Mouse (Mus musculus) intestine, embryonic 14.5 days (tissue): ENCODE measurements around the gene Vmn1r235. TPM values are rescaled to one million over a fixed set of nuclear protein-coding genes. Genes with fewer than 3 reads are reported as not detected.

ENCODE experiments used
- microRNA-seq: library from miRNA; unstranded; fragments of <30 nt; microRNA quantifications from one replicate; pipeline ENCODE4, GENCODE M21; 2016
- polyA plus RNA-seq: library from polyadenylated mRNA; unstranded; fragments of >200 nt; fragmentation: Nextera tagmentation; extraction: Ambion mirVana; gene quantifications from 2 replicates; pipeline ENCODE4 v1.2.1, GENCODE M21; 2014

Gene Vmn1r235
- polyA plus RNA-seq, 1 experiment from 2014 or later: not detected

Small RNA genes within 50 kb of the gene (microRNA-seq; reads per million reads assigned to microRNA genes)
- gene Gm26384: not detected

Other genes with a start within 250 kb of the Vmn1r235 start
- gene Zfp160, start 247.5 kb upstream of the Vmn1r235 start, polyA plus RNA-seq: 15.0 and 17.3 TPM in 2 replicates
- gene Vmn1r234, start 30.3 kb upstream of the Vmn1r235 start, polyA plus RNA-seq: not detected in 2 replicates
- gene Vmn1r236, start 26.5 kb downstream of the Vmn1r235 start, polyA plus RNA-seq: not detected in 2 replicates
- gene Vmn1r237, start 55.5 kb downstream of the Vmn1r235 start, polyA plus RNA-seq: not detected in 2 replicates
- 3.1 and 3.4 TPM in 2 replicates for gene Zfp677, start 127.3 kb downstream of the Vmn1r235 start, polyA plus RNA-seq
- gene Zfp54, start 166.8 kb downstream of the Vmn1r235 start, polyA plus RNA-seq: 4.8 and 6.1 TPM in 2 replicates
- gene Zfp51, start 194.0 kb downstream of the Vmn1r235 start, polyA plus RNA-seq: 14.3 and 16.5 TPM in 2 replicates
- gene Zfp53, start 232.6 kb downstream of the Vmn1r235 start, polyA plus RNA-seq: 13.3 and 13.7 TPM in 2 replicates